Mouse (Mus musculus) megakaryocyte-erythroid progenitor cell, adult 5-6 weeks (primary cell): ENCODE results near the gene Gm815. TPM values are rescaled to one million over a fixed set of nuclear protein-coding genes. Genes with fewer than 3 reads are reported as not detected.

ENCODE experiments used
- ATAC-seq: replicated peaks from 2 replicates; pipeline ENCODE4 v1.8.0; 2016; ENCODE audit warnings: mild to moderate bottlenecking, inconsistent platforms; ENCODE audit not compliant: severe bottlenecking, poor library complexity, low FRiP score, low TSS enrichment
- total RNA-seq, 2 experiments: library from RNA; stranded (forward) in 1 of 2; stranded (reverse) in 1 of 2; fragments of 200-1000, 215-1000 nt in 1 of 2; fragments of >200 nt in 1 of 2; fragmentation: Nextera tagmentation in 1 of 2; gene quantifications; 2 replicates each; pipeline ENCODE4 v1.2.3; 2014 to 2017

Gene Gm815
- not detected in 2 replicates for total RNA-seq (2014; fragmentation: Nextera tagmentation)
- not detected in 2 replicates for total RNA-seq (2017)

DNA sequence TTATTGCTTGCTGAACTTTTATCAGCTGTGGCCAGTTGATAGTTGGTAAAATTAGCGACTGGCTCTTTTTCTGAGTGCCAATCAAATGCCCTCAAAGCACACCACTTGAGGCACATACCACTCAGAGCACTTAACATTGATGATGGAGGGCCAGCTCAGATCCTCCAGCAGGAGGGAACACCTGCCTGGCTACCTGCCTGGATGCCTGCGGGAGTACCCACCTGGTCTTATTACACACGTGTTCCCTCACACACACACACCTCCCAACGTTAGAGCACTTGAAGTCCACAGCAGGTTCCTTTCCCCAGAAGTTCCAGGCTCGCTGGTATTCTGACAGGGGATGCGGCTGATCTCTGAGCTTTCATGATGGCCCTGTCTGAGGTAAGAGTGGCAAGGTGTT is at the start of gene Gm815:
Gene Gm815 (plus strand): TSS at position 266 of the 400 bp plus-strand sequence.
- ATAC-seq: no peak

DNA sequence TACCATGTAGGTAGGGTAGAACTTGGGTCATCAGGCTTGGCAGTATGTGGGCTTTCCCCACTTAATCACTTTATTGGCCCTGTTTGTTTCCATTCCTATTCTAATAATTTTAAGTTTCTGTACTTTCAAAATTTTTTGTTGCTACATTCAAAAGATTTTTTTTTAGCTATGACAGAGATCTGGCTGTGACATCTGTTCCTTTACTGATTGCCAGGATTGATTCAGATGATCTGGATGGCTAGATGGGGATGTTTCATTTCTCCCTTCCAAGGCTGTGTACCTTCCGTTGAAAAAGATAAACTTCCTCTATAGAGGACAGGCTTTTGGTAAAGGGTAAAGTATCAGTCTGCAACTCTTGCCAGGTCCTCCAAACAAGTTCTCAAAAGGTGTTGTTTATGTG is 48.1 kb upstream of the Gm815 start:
- ATAC-seq: no peak

DNA sequence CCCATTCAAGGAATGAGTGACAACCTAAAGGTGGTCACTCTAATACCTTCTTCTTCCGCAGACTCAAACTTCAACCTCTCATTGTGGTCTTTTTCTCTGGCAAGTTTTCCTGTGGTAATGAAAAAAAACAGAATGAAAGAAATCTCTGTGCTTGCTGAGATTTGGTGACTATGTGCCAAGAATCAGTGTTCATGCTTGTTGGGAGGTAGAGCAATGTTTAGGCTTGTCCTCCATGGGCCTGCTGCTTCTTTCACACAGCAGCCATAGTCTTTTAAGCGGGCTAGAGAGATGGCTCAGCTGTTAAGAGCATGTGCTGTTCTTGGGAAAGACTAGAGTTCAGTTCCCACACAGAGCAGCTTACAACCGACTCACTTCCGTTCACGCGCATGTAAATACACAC is 41.8 kb upstream of the Gm815 start:
- ATAC-seq: no peak

DNA sequence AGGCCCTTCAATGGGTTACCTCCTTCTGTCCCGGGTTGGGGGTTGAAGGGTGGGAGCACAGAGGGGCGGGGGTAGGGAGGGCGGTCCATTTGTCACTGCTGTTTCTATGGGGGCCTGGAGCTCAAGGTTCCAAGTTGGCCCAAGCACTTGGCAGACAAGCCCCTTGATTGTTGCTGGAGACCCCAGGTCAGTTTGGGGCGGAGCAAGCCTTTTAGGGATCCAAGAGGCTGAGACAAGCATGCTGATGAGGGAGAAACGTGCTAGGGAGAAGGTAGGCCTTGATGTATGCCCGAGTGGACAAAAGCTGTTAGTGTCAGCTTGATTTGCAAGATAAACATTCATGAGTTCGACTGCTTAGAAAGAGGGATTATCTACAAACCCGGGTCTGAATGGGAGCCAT is 40.9 kb upstream of the Gm815 start:
- ATAC-seq: no peak; the same call in 1 of the 2 replicates

DNA sequence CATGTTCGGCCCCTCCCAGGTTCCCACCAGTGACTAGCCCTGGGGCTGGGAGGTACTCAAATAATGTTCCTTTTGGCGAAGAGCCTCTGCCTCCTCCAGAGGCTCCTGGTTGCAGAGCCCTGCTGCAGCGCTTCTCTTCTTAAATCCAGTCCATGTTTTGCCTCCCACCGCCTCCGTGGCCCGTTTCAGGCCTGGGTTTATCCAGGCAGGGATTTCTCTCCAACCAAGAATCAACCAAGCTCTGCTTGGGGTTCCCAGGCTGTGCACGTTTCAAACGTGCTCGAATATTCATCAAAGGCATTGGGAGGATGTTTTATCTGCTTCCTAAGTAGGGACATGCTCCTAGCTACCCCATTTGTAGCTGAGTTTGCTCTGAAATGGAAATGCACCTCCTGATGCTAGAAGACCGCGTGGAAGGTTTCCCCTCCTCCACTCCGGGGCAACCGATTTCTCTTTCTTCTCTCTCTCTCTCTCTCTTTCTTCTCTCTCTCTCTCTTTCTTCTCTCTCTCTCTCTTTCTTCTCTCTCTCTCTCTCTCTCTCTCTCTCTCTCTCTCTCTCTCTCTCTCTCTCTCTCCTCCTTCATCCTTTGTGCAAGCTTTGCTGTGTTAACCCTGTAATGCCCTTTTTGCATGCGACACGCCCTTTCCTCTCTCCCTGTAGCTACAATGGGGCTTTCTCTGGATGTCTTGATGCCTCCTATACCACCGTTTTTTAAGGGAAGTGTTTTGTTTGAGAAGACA is 40.2 kb upstream of the Gm815 start:
- peak; percentile 93 for ATAC-seq

DNA sequence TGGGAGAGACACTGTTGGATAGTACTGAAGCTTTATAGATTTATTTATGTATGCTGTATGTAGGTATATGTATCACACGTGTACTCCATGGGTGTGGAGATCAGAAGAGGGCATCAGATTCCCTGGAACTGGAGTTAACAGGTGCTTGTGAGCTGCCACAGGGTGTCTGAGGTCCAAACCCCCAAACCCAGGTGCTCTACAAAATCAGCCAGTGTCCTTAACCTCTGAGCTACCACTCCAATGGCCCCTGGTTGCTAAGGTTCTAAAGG is 39.7 kb upstream of the Gm815 start:
- no peak for ATAC-seq

DNA sequence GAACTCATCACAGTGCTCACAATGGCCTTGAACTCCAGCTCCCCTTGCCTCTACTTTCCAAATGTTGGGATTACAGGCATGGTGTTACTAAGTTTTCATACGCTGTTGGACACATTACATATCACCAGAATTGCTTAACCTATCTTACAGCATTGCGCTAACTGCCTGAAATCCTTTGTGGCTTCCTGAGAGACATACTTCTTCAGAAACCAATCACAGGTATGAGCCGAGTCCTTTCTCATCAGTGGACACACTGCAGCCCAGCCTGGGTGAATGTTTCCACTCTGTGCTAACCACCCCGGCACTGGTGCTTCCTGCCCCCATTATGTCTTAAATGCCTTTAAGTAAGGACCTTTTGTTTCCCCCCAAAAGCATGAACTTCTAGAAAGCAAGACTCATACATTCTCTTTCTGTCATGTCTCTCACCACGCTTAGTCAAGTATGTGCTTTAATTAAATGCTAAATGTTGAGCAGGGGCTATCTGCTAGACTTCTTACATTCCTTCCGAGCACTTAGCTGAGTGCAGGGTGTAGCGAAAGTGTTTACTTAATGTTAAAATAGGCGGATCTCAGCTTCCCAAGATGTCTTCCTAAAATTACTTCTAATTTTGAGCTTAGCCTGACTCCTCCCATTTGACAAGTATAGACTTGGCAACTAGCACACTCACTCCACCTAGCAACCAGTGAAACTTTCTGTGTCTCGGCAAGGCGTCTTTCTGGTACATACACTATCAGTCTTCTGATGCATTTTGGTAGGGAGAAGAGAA is 34.5 kb upstream of the Gm815 start:
- ATAC-seq: no peak

DNA sequence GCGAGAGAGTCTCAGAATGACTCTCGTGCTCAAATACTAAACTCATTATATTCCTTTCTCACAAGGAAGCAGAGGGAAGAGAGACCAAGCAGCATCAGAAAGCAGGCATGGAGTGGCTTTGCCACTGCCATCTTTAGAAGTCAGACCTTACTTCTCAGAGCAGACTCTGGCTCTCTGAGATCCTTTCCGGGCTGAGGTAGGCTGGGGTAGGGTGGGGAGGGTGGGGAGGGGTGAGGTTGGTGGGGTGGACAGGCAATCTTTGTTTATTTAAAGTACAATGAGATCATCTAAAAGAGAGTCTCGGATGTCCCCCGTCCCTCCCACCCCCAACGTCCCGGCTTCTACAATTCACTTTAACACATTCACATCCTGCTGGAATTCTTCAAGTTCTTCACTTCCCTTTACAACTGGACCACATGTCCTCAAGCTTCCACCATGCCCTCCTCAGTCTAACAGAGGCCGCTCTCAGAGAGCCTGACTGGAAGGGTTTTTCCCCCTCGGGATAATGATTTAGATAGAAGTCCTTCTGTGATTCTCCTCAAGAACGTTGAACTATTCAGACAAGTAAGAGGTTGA is 33.3 kb upstream of the Gm815 start:
- no peak for ATAC-seq

DNA sequence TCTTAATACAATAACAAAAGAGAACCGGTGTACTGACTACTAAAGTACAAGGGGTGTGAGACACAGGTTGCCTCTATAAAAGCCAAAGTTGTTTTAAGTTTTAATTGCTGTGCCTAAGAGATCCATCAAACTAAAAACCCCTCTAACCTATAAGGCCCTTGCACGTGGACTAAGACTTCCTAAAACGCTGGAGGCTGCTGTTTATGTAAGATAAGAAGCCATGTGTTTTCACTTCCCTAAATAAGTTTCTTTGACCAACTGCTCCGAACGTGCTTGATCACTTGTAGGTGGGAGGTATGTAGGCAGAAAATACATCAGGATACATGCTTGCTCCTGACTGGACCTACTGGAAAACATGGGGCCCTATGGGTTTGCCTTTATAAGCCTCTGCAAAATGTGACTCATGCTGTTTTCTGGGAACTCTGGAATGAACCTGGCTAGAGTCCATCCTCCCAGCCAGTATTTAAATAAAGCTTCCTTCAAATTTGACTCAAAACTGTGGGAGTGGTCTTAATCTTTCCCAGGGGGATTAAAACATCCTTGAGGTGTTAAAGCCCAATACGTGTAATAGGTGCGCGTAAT is 31.9 kb upstream of the Gm815 start:
- no peak for ATAC-seq

DNA sequence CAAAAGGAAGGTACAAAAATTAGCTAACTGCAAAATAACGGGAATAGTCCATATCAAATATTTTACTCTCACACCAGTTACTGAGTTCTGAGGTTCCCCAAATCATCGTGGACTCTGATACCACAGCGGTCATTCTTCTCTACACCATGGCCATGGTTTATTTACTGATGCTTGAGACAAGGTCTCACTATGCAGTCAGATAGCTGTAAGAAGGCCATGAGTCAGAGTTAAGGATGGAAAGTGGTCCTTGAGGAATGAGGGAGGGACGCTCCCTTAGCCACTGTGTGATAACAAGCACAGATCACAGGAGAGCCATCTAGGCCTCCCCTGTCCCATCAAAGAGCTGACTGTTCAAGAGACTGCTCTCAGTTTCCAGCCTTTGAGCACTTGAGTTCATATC is 31.0 kb upstream of the Gm815 start:
- ATAC-seq: no peak

DNA sequence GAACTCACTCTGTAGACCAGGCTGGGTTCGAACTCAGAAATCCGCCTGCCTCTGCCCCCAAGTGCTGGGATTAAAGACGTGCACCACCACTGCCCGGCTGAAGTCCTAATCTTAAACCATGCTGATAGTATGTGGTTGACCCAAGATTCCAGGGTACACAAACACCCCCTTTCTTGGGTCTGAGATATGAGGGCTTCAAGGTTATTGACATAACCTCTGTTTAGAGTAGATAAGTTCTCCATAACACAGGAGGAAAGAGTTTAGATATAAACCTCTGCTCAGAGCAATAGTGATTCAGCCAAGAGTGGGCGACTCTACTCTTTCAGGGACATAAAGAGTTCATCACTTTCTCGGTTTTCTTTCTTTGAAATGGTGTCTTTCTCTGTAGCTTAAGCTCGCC is 30.5 kb upstream of the Gm815 start:
- ATAC-seq: no peak

DNA sequence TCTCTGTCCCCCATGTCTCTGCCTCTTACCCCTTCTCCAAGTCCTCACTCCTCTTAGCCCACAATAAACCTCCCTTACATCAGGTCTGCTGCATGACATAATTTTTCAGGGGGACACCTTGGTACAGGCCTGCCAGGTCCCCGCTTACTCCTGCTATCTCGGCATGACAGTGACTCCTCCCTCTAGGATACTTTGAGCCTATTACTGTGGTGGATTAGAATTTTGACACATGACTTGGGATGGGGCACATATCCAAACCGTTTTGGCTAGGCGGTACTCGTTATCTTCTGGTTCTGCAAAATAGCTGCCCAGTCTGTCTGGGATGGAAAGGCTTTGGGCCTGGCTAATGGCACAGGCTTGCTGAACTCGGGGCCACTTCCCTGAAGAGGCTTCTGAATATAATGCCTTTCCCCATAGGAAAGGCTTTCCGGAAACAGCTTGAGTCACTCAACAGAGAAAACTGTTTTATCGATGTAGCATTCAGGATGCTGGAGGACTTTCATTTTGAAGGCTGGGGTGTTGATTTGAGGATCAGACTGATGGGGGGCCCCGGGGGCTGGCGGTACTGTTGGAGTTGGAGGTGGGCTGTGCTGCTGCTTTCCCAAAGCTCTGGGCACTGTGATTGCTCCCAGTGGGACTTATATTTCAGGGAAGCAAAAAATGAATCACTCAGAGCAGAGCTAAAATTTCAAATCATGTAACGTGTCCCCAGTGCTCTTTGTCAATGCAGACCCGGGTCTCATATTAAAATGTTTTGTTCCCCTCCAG is 27.1 kb upstream of the Gm815 start:
- no peak for ATAC-seq

DNA sequence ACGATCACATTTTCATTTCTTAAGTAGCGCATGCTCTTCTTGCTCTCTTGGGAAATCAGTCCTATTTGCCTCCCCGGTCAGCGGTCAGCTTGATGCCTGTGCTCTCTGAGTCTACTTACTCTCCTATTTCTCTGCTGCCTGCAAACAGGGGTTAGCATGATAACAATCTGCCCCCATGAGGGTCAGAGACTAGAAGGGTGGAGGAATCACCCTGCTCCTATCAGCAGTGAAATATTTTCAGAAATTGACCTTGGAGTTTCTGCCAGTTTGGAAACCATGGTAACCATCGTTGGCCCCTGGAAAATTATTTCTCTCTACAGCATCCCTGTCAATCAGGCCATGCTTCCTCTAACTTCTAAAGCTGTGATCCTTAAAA is 26.5 kb upstream of the Gm815 start:
- ATAC-seq: no peak

DNA sequence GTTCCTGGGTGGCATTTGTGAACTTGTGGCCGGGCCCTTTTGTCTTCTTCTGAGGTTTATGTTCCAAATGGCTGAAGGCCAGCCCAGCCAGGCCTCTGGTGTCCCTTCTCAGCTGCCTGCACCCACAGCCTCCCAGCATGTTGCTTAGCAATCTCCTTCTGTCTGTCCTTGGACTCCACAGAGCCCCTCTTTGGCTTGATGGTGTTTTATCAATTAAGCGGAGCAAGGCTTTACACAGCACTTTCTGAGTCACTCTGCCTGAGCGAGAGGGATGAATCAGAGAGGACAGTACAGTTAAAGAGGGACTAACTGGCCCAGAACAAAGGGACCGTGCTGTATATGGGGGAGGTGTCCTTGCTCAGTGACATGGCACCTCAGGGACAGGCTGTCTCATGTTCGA is 22.0 kb upstream of the Gm815 start:
- ATAC-seq: no peak

DNA sequence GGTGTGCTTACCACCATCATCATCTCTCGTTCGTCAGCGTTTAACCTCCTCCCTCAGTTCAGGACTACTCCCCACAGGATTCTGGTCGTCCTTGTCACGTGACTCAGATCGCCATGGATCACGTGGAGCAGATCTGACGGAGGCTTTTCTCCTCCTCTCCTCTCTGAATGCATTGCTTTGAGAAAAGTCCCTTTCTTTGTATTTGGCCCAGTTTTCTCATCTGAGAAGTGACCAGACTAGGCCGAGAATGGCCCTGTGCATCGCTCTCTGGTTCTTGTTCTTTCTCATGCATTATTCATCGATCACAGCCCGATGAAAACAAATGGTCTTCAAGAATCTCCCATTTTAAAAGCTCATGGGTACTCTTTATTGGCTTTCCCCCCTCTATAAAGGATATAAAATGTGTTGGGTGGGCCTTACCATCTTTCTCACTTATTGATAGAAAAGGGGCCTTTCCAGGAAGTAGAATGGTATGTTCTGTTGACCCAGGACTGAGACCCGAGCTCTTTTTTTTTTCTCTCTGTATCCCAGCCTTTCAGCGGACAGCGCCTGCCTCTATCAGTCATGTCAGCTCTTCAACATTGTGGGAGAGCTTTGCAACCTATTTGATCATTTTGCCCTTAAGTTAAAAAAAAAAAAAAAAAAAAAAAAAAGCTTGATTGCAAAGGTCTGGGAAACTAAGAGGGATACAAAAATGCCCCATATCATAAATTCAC is 20.5 kb upstream of the Gm815 start:
- ATAC-seq: no peak

DNA sequence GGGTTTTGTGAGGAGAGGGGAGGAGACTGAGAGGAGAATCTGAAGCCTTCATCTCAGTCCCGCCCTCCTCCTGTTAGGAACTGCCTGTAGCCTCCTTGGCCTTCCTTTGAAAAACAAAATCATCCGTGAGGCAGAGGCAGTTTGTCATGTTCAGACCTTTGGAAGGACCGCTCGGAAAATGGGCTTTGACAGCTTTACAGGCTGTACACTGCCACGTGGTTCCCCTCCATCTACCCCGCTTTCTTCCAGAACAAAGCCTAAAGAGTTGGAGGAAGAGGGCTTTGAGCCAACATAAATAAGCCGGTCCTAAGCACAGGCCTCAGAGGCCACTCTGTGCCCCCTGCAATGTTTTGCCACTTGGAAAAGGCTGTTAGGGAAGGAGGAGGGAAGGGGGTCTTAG is 19.9 kb upstream of the Gm815 start:
- no peak for ATAC-seq

DNA sequence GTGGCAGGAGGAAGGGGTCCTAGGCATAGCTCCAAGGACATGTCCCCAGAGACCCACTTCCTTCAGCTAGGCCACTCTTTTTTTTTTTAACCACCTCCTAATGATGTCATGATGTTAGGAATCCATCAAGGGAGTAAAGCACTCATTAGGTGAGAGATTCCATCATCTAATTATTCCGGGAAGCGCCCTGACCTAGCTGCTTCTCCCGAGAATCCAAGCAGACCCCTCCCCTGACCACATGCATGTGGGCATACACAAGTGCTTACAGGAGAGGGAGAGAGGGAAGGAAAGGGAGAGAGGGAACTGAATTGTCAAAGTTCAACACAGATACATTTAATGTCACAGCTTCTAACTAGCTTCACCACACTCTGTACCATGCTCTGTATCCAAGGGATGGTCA is 16.1 kb upstream of the Gm815 start:
- no peak for ATAC-seq

DNA sequence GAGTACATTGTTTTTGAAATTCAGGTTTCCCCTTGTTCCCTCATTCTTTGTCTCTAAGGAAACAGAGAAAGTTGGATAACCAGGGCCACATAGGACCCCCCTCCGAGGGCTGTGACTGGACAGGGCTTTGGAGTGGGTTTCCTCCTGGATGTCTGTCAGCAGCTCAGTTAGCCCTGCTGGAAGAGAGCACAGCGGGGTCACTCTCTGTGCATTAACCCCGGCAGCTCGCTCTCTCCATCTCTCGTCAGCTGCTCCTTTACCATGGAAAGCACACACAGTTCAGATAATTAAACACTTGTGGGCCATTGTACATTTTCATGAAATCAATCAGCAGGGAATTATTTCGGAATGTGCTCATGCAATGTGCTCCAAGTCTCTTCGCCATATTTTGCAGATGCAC is 15.4 kb upstream of the Gm815 start:
- no peak for ATAC-seq

DNA sequence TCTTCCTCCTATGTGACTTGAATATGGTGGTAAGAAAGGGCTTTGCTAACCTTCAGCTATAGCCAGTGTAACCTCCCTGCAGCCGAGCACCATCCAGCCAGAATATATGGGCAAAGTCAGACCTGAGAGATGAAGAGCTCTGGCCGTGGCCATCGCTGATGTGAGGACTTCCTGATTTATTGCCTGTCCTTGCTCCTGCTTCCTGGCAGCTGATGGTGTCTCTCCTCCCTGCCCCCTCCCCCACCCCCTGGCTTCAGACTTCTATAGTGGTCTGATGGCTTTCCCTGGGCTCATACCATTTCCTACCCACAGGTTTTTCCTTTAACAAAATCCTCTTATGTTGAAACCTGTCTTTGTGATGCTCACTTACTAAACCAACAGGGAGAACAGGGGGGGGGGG is 14.6 kb upstream of the Gm815 start:
- ATAC-seq: no peak
